Mouse (Mus musculus) kidney, adult 18-20 months (tissue): ENCODE measurements around the gene Gramd4.

Experiments used
- DNase-seq: peaks from one replicate; pipeline ENCODE4 v3.0.0; 2021

Gene Gramd4

GRCm38 (mm10) chr15:86074171-86074937, 16.9 kb downstream of the Gramd4 start:
- DNase-seq: peak; percentile 47

GRCm38 (mm10) chr15:86075305-86076047, 18.0 kb downstream of the Gramd4 start:
- no peak for DNase-seq

- no peak for DNase-seq
Measured at GRCm38 (mm10) chr15:86076048-86076315, 18.5 kb downstream of the Gramd4 start.

- DNase-seq: peak; percentile 47
Measured at GRCm38 (mm10) chr15:86076378-86076777, 18.9 kb downstream of the Gramd4 start.

GRCm38 (mm10) chr15:86077934-86078333, 20.4 kb downstream of the Gramd4 start:
- DNase-seq: no peak

GRCm38 (mm10) chr15:86078481-86079216, 21.2 kb downstream of the Gramd4 start:
- peak; percentile 40 for DNase-seq

GRCm38 (mm10) chr15:86079467-86079866, 22.0 kb downstream of the Gramd4 start:
- no peak for DNase-seq

- DNase-seq: peak; percentile 69
Measured at GRCm38 (mm10) chr15:86079876-86080275, 22.4 kb downstream of the Gramd4 start.

GRCm38 (mm10) chr15:86080408-86080807, 22.9 kb downstream of the Gramd4 start:
- no peak for DNase-seq

- no peak for DNase-seq
Measured at GRCm38 (mm10) chr15:86081654-86082053, 24.2 kb downstream of the Gramd4 start.

GRCm38 (mm10) chr15:86082551-86082961, 25.1 kb downstream of the Gramd4 start:
- peak; percentile 22 for DNase-seq

GRCm38 (mm10) chr15:86083261-86083741, 25.8 kb downstream of the Gramd4 start:
- peak; percentile 38 for DNase-seq

- peak; percentile 66 for DNase-seq
Measured at GRCm38 (mm10) chr15:86085301-86086225, 28.1 kb downstream of the Gramd4 start.

GRCm38 (mm10) chr15:86086291-86086706, 28.8 kb downstream of the Gramd4 start:
- peak; percentile 51 for DNase-seq

- no peak for DNase-seq
Measured at GRCm38 (mm10) chr15:86087591-86088149, 30.2 kb downstream of the Gramd4 start.

- no peak for DNase-seq
Measured at GRCm38 (mm10) chr15:86088266-86088790, 30.8 kb downstream of the Gramd4 start.

- no peak for DNase-seq
Measured at GRCm38 (mm10) chr15:86089091-86089744, 31.7 kb downstream of the Gramd4 start.

- DNase-seq: peak; percentile 75
Measured at GRCm38 (mm10) chr15:86089991-86090529, 32.6 kb downstream of the Gramd4 start.

- DNase-seq: peak; percentile 15
Measured at GRCm38 (mm10) chr15:86090578-86090977, 33.1 kb downstream of the Gramd4 start.

GRCm38 (mm10) chr15:86091201-86091997, 33.9 kb downstream of the Gramd4 start:
- no peak for DNase-seq
